Mouse (Mus musculus) hindbrain, embryonic 11.5 days (tissue): ENCODE results near the gene Cdh1. TPM values are rescaled to one million over a fixed set of nuclear protein-coding genes. Genes with fewer than 3 reads are reported as not detected.

Experiments used
- ATAC-seq: fragments of 200-750 bp; cut with Nextera tagmentation; 2 replicates; pipeline ENCODE4 v1.8.0; 2017; ENCODE audit warnings: mild to moderate bottlenecking, moderate TSS enrichment, moderate library complexity; ENCODE audit not compliant: low FRiP score
- DNase-seq: peaks from one replicate; pipeline ENCODE4 v3.0.0-alpha.2; 2015; ENCODE audit warnings: low spot score
- H3K27ac ChIP-seq: fragments of 300-500 bp; sonication (generic); 2 replicates; pipeline ENCODE4 v1.5.1; 2014; ENCODE audit warnings: mild to moderate bottlenecking, low read depth, low read length
- H3K27me3 ChIP-seq: fragments of 300-500 bp; sonication (generic); 2 replicates; pipeline ENCODE4 v1.6.1; 2014; ENCODE audit warnings: mild to moderate bottlenecking, low read length, moderate library complexity, mixed read lengths; ENCODE audit not compliant: control insufficient read depth, insufficient read depth
- H3K36me3 ChIP-seq: fragments of 300-500 bp; sonication (generic); 2 replicates; pipeline ENCODE4 v1.6.1; 2014; ENCODE audit warnings: mild to moderate bottlenecking, low read length, moderate library complexity, mixed read lengths; ENCODE audit not compliant: control insufficient read depth, insufficient read depth
- H3K4me1 ChIP-seq: fragments of 300-500 bp; sonication (generic); replicated peaks from 2 replicates; pipeline ENCODE4 v1.6.1; 2014; ENCODE audit warnings: low read length, mixed read lengths; ENCODE audit not compliant: control insufficient read depth, insufficient read depth
- H3K4me2 ChIP-seq: fragments of 300-500 bp; sonication (generic); replicated peaks from 2 replicates; pipeline ENCODE4 v1.6.1; 2014; ENCODE audit warnings: mild to moderate bottlenecking, low read depth, low read length
- H3K4me3 ChIP-seq: fragments of 300-500 bp; sonication (generic); 2 replicates; pipeline ENCODE4 v1.5.1; 2014; ENCODE audit warnings: low read depth, low read length
- H3K9ac ChIP-seq: fragments of 300-500 bp; sonication (generic); 2 replicates; pipeline ENCODE4 v1.6.1; 2014; ENCODE audit warnings: low read depth, low read length
- H3K9me3 ChIP-seq: fragments of 300-500 bp; sonication (generic); 2 replicates; pipeline ENCODE4 v1.6.1; 2016; ENCODE audit warnings: low read length; ENCODE audit not compliant: control insufficient read depth
- WGBS: fragments of 180-500 bp; shearing (Covaris S2); extraction: QIAGEN DNeasy Blood & Tissue Kit; methylation state at CpG from one replicate; pipeline ENCODE4 v1.1.7; 2014; 5-methylcytosine and 5-hydroxymethylcytosine counted together
- polyA plus RNA-seq: library from polyadenylated mRNA; unstranded; fragments of >200 nt; fragmentation: Nextera tagmentation; extraction: Ambion mirVana; gene quantifications from 2 replicates; pipeline ENCODE4 v1.2.1, GENCODE M21; 2014

Cdh1 gene
- polyA plus RNA-seq, 1 experiment from 2014 or later: 6.7 TPM

- H3K4me2 ChIP-seq: no peak overlapping the region
- 46% methylated on average over 5 of the region's 5 CpGs for WGBS
- H3K27me3 ChIP-seq: no peaks in the 10 kb centered on the region
- H3K27ac ChIP-seq: no peak overlapping the region
- ATAC-seq: no peak
- no peaks in the 10 kb centered on the region for H3K9me3 ChIP-seq
- no peak overlapping the region for H3K9ac ChIP-seq
- no peak for DNase-seq
- no peaks in the 10 kb centered on the region for H3K36me3 ChIP-seq
- H3K4me3 ChIP-seq: no peak overlapping the region
- H3K4me1 ChIP-seq: 0 out of 2 replicates have a peak, but pooled peaks cover 4% of the 10 kb centered on the region
Measured at GRCm38 (mm10) chr8:106614704-106615103, 11.6 kb downstream of the Cdh1 start.

GRCm38 (mm10) chr8:106615661-106616299 lies 12.6 kb downstream of the Cdh1 start:
- H3K27me3 ChIP-seq: no peaks in the 10 kb centered on the region
- WGBS: 80% methylated on average over 10 of the region's 10 CpGs

GRCm38 (mm10) chr8:106616679-106617078 lies 13.5 kb downstream of the Cdh1 start:
- Histone ChIP-seq H3K27me3 (no peaks in the 10 kb centered on the region), H3K36me3 (no peaks in the 10 kb centered on the region), H3K9ac (no peak overlapping the region), H3K27ac (no peak overlapping the region), H3K4me1 (0 out of 2 replicates have a peak, but pooled peaks cover 6% of the 10 kb centered on the region), H3K9me3 (no peaks in the 10 kb centered on the region), H3K4me3 (no peak overlapping the region), H3K4me2 (no peak overlapping the region)
- no peak for DNase-seq
- ATAC-seq: no peak
- 52% methylated on average over 4 of the region's 4 CpGs for WGBS

More at GRCm38 (mm10) chr8:106615661-106616299, 12.6 kb downstream of the Cdh1 start:
- H3K9me3 ChIP-seq: no peaks in the 10 kb centered on the region
- no peaks in the 10 kb centered on the region for H3K36me3 ChIP-seq
- no peak overlapping the region for H3K4me3 ChIP-seq
- no peak overlapping the region for H3K9ac ChIP-seq
- 0 out of 2 replicates have a peak, but pooled peaks cover 6% of the 10 kb centered on the region for H3K4me1 ChIP-seq
- ATAC-seq (no peak), DNase-seq (no peak)
- H3K27ac ChIP-seq: no peak overlapping the region
- H3K4me2 ChIP-seq: no peak overlapping the region

GRCm38 (mm10) chr8:106617196-106617595 lies 14.0 kb downstream of the Cdh1 start:
- Histone ChIP-seq H3K9ac (no peak overlapping the region), H3K27ac (no peak overlapping the region), H3K9me3 (no peaks in the 10 kb centered on the region), H3K36me3 (no peaks in the 10 kb centered on the region), H3K4me3 (no peak overlapping the region), H3K27me3 (no peaks in the 10 kb centered on the region), H3K4me1 (0 out of 2 replicates have a peak, but pooled peaks cover 6% of the 10 kb centered on the region), H3K4me2 (no peak overlapping the region)
- no peak for DNase-seq
- ATAC-seq: no peak
- WGBS: 34% methylated on average over 6 of the region's 6 CpGs

- 0 out of 2 replicates have a peak, but pooled peaks cover 6% of the 10 kb centered on the region for H3K4me1 ChIP-seq
- no peaks in the 10 kb centered on the region for H3K27me3 ChIP-seq
- no peak overlapping the region for H3K4me2 ChIP-seq
- ATAC-seq (no peak), DNase-seq (no peak)
- H3K9ac ChIP-seq: no peak overlapping the region
- no peaks in the 10 kb centered on the region for H3K36me3 ChIP-seq
- H3K9me3 ChIP-seq: no peaks in the 10 kb centered on the region
- 69% methylated on average over 6 of the region's 6 CpGs for WGBS
- H3K27ac ChIP-seq: no peak overlapping the region
- no peak overlapping the region for H3K4me3 ChIP-seq
Measured at GRCm38 (mm10) chr8:106617865-106618264, 14.7 kb downstream of the Cdh1 start.

GRCm38 (mm10) chr8:106618324-106618723 lies 15.2 kb downstream of the Cdh1 start:
- H3K9ac ChIP-seq: no peak overlapping the region
- no peak overlapping the region for H3K4me2 ChIP-seq
- no peaks in the 10 kb centered on the region for H3K9me3 ChIP-seq
- H3K36me3 ChIP-seq: no peaks in the 10 kb centered on the region
- H3K4me1 ChIP-seq: 0 out of 2 replicates have a peak, but pooled peaks cover 6% of the 10 kb centered on the region
- no peaks in the 10 kb centered on the region for H3K27me3 ChIP-seq
- no peak overlapping the region for H3K4me3 ChIP-seq
- no peak overlapping the region for H3K27ac ChIP-seq
- ATAC-seq (no peak), DNase-seq (no peak)
- 70% methylated on average over 6 of the region's 6 CpGs for WGBS

GRCm38 (mm10) chr8:106619549-106620245 lies 16.5 kb downstream of the Cdh1 start:
- WGBS: 48% methylated on average over 9 of the region's 9 CpGs
- Histone ChIP-seq H3K4me1 (0 out of 2 replicates have a peak, but pooled peaks cover 6% of the 10 kb centered on the region), H3K27ac (no peak overlapping the region), H3K36me3 (no peaks in the 10 kb centered on the region), H3K4me3 (no peak overlapping the region), H3K9ac (no peak overlapping the region), H3K9me3 (no peaks in the 10 kb centered on the region), H3K4me2 (no peak overlapping the region), H3K27me3 (no peaks in the 10 kb centered on the region)
- ATAC-seq: peak; percentile 57; the same call in 1 of the 2 replicates
- DNase-seq: peak; percentile 38

- Histone ChIP-seq H3K9me3 (no peaks in the 10 kb centered on the region), H3K4me1 (0 out of 2 replicates have a peak, but pooled peaks cover 6% of the 10 kb centered on the region), H3K27ac (no peak overlapping the region), H3K4me2 (no peak overlapping the region), H3K36me3 (no peaks in the 10 kb centered on the region), H3K27me3 (no peaks in the 10 kb centered on the region), H3K4me3 (no peak overlapping the region), H3K9ac (no peak overlapping the region)
- DNase-seq: no peak
- no peak for ATAC-seq
- 91% methylated on average over 2 of the region's 2 CpGs for WGBS
Measured at GRCm38 (mm10) chr8:106620488-106620887, 17.3 kb downstream of the Cdh1 start.
